Mouse (Mus musculus) layer of hippocampus, adult 11-12 months (tissue): Measurements from ENCODE around the gene Prpf18.
"Not testable (repeated sequence)": the region's sequence is repeated elsewhere in the genome, so short reads cannot be mapped to it uniquely, and the experiment has no call there.

ENCODE experiments used
- DNase-seq: peaks from one replicate; pipeline ENCODE4 v3.0.0; 2022; ENCODE audit warnings: low spot score

The Prpf18 gene

GRCm38 (mm10) chr2:4614276-4614929 lies 37.5 kb downstream of the Prpf18 start:
- DNase-seq, result not testable (repeated sequence)

GRCm38 (mm10) chr2:4611704-4612103 lies 40.2 kb downstream of the Prpf18 start:
- DNase-seq, result no peak

- no peak for DNase-seq
Measured at GRCm38 (mm10) chr2:4611295-4611694, 40.6 kb downstream of the Prpf18 start.

GRCm38 (mm10) chr2:4609433-4609832 lies 42.5 kb downstream of the Prpf18 start:
- DNase-seq, result no peak

- DNase-seq, result no peak
Measured at GRCm38 (mm10) chr2:4608253-4608652, 43.7 kb downstream of the Prpf18 start.

GRCm38 (mm10) chr2:4606559-4606958 lies 45.4 kb downstream of the Prpf18 start:
- DNase-seq, result no peak

- DNase-seq, result no peak
Measured at GRCm38 (mm10) chr2:4603361-4603945, 48.5 kb downstream of the Prpf18 start.

GRCm38 (mm10) chr2:4601034-4601890 lies 50.7 kb downstream of the Prpf18 start:
- peak; percentile 77 for DNase-seq

GRCm38 (mm10) chr2:4596992-4597391 lies 54.9 kb downstream of the Prpf18 start:
- no peak for DNase-seq

- DNase-seq, result no peak
Measured at GRCm38 (mm10) chr2:4593878-4594387, 58.0 kb downstream of the Prpf18 start.

- DNase-seq, result no peak
Measured at GRCm38 (mm10) chr2:4593433-4593832, 58.5 kb downstream of the Prpf18 start.

GRCm38 (mm10) chr2:4592666-4593065 lies 59.2 kb downstream of the Prpf18 start:
- no peak for DNase-seq

- no peak for DNase-seq
Measured at GRCm38 (mm10) chr2:4591647-4592046, 60.3 kb downstream of the Prpf18 start.

GRCm38 (mm10) chr2:4587685-4588409 lies 64.1 kb downstream of the Prpf18 start:
- DNase-seq, result no peak

GRCm38 (mm10) chr2:4586245-4586644 lies 65.7 kb downstream of the Prpf18 start:
- DNase-seq, result no peak

- no peak for DNase-seq
Measured at GRCm38 (mm10) chr2:4584252-4584651, 67.7 kb downstream of the Prpf18 start.

- no peak for DNase-seq
Measured at GRCm38 (mm10) chr2:4582930-4583329, 69.0 kb downstream of the Prpf18 start.

GRCm38 (mm10) chr2:4580666-4581065 lies 71.2 kb downstream of the Prpf18 start:
- DNase-seq, result no peak

GRCm38 (mm10) chr2:4579357-4580068 lies 72.4 kb downstream of the Prpf18 start:
- no peak for DNase-seq

GRCm38 (mm10) chr2:4578291-4578690 lies 73.6 kb downstream of the Prpf18 start:
- no peak for DNase-seq

GRCm38 (mm10) chr2:4575975-4576374 lies 75.9 kb downstream of the Prpf18 start:
- DNase-seq, result no peak
